Mouse (Mus musculus) small intestine, adult 2 months (tissue): ENCODE measurements at regions not wholly inside any gene's neighbourhood (a gene's known extent, or its start where the extent isn't known, plus 50 kb on each side); places are given as distances from the start of the nearest gene placed in this dataset.

Source experiments
- H3K27ac ChIP-seq: fragments of 200-500 bp; 2 replicates; pipeline ENCODE4 v1.5.1; 2012; ENCODE audit warnings: low read depth, low read length, control low read depth, inconsistent platforms; ENCODE audit not compliant: insufficient read depth
- H3K27me3 ChIP-seq: fragments of 200-500 bp; 2 replicates; pipeline ENCODE4 v1.6.1; 2012; ENCODE audit warnings: mild to moderate bottlenecking, moderate library complexity, low read length, inconsistent platforms; ENCODE audit not compliant: control insufficient read depth, insufficient read depth
- H3K36me3 ChIP-seq: fragments of 200-500 bp; 2 replicates; pipeline ENCODE4 v1.6.1; 2012; ENCODE audit warnings: mild to moderate bottlenecking, low read length, control low read depth, inconsistent platforms; ENCODE audit not compliant: control insufficient read depth, insufficient read depth
- H3K4me1 ChIP-seq: fragments of 200-500 bp; 2 replicates; pipeline ENCODE4 v1.6.1; 2012; ENCODE audit warnings: low read length, inconsistent platforms, mixed read lengths; ENCODE audit not compliant: control insufficient read depth, insufficient read depth, insufficient read length
- H3K4me3 ChIP-seq: fragments of 200-500 bp; 2 replicates; pipeline ENCODE4 v1.5.1; 2012; ENCODE audit warnings: low read depth, mild to moderate bottlenecking, control low read depth, inconsistent platforms, low read length, moderate library complexity
- CTCF ChIP-seq: fragments of 200-500 bp; IDR thresholded peaks from 2 replicates; pipeline ENCODE4 v1.5.1; 2012; ENCODE audit warnings: low read depth, mild to moderate bottlenecking, control low read depth, inconsistent platforms, low read length, moderate library complexity, mixed read lengths; ENCODE audit not compliant: insufficient replicate concordance, insufficient read length; ENCODE audit errors: extremely low read depth
- POLR2A ChIP-seq: fragments of 200-500 bp; IDR thresholded peaks from 2 replicates; pipeline ENCODE4 v1.6.1; 2012; ENCODE audit warnings: low read depth, mild to moderate bottlenecking, control low read depth, inconsistent platforms, low read length, moderate library complexity
- WGBS: fragments of 180-500 bp; shearing (Covaris S2); methylation state at CpG from one replicate; pipeline ENCODE4 v1.1.7; 2018; 5-methylcytosine and 5-hydroxymethylcytosine counted together

DNA sequence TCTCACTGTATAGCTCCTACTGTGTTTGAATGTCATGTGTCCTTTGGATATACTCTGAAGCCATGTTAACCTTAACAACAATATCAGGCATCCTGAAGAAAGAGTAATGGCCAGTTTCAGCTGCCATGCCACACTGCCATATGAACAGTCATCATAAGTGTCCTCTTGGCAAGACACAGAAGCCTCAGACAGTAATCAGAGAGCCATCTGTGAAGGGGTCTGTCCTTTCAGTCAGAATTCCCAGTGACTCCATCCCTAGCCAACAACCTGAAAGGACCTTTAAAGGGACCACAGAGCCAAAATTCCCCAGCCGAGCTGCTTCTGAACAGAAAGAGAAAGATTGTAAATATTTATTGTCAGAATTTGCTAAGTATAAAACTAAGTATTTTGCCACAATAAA lies 63.9 kb upstream of the Plppr4 start:
- Histone ChIP-seq H3K4me1 (no peaks in the 10 kb centered on the region), H3K4me3 (no peak overlapping the region), H3K36me3 (no peaks in the 10 kb centered on the region), H3K27me3 (no peaks in the 10 kb centered on the region), H3K27ac (no peak overlapping the region)
- WGBS = 53% methylated on average over 1 of the region's 1 CpGs
- TF ChIP-seq CTCF = no peak
- TF ChIP-seq POLR2A = no peak

DNA sequence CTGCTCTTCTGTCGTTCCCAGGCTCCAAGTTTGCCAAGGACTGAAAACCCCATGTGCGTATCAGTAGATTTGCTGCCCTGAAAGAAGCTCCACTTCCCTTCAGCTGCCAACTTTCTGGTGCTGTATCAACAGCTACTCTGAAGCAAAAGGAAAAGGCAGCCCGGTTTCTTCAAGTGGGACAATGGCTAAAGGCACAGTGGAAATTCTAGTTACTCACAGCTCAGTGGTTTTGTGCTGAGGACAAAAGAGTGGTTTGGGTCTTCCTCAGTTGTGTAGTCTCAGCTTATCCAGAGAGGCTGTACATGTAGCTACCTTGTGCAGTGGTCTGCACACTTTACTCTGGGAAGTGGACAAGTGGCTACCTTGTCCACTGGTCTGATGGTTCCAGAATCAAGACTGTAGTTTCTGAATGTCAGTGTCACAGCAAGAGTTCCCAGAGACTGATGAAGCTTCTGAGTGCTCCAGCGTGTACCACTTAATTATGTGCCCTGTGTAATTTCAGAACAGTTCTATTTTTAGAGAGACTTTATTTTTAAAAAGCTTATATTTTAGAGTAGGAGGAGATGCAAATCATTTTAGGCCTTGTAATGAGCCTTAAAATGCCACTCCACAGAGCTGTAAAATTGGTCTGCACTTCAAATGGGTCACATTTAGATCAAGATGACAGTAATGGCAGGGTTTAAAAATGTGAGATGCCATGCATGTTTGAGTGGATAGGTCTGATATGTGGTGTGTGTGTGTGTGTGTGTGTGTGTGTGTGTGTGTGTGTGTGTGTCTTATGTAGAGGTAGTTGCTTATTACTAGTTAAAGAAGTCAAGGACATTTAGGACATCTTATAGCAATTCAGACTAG lies 52.4 kb upstream of the Plppr4 start:
- Histone ChIP-seq H3K27me3 (no peaks in the 10 kb centered on the region), H3K27ac (no peak overlapping the region), H3K36me3 (no peaks in the 10 kb centered on the region), H3K4me3 (no peak overlapping the region), H3K4me1 (no peaks in the 10 kb centered on the region)
- TF ChIP-seq POLR2A (no peak), CTCF (no peak)
- 71% methylated on average over 4 of the region's 4 CpGs for WGBS
